Mouse (Mus musculus) hindbrain, postnatal 0 days (tissue): Measurements from ENCODE around the gene Gpc5. TPM values are rescaled to one million over a fixed set of nuclear protein-coding genes. Genes with fewer than 3 reads are reported as not detected.

Experiments
- ATAC-seq: fragments of 200-750 bp; cut with Nextera tagmentation; 2 replicates; pipeline ENCODE4 v1.8.0; 2017; ENCODE audit warnings: mild to moderate bottlenecking, moderate TSS enrichment, moderate library complexity
- DNase-seq: peaks from one replicate; pipeline ENCODE4 v3.0.0-alpha.2; 2015; ENCODE audit warnings: low spot score
- H3K27ac ChIP-seq: fragments of 300-500 bp; sonication (generic); 2 replicates; pipeline ENCODE4 v1.5.1; 2014; ENCODE audit warnings: mild to moderate bottlenecking
- H3K27me3 ChIP-seq: fragments of 300-500 bp; sonication (generic); 2 replicates; pipeline ENCODE4 v1.6.1; 2014; ENCODE audit warnings: low read length, mixed read lengths; ENCODE audit not compliant: insufficient read depth
- H3K36me3 ChIP-seq: fragments of 300-500 bp; sonication (generic); 2 replicates; pipeline ENCODE4 v1.6.1; 2014; ENCODE audit warnings: low read length, mixed read lengths; ENCODE audit not compliant: insufficient read depth
- H3K4me1 ChIP-seq: fragments of 300-500 bp; sonication (generic); 2 replicates; pipeline ENCODE4 v1.6.1; 2014; ENCODE audit warnings: antibody characterized with exemption, low read length, mixed read lengths; ENCODE audit not compliant: insufficient read depth
- H3K4me2 ChIP-seq: fragments of 300-500 bp; sonication (generic); 2 replicates; pipeline ENCODE4 v1.6.1; 2014; ENCODE audit warnings: low read depth, mild to moderate bottlenecking, low read length, moderate library complexity, mixed read lengths
- H3K4me3 ChIP-seq: fragments of 300-500 bp; sonication (generic); 2 replicates; pipeline ENCODE4 v1.5.1; 2014; ENCODE audit warnings: low read length
- H3K9ac ChIP-seq: fragments of 300-500 bp; sonication (generic); replicated peaks from 2 replicates; pipeline ENCODE4 v1.6.1; 2014; ENCODE audit warnings: mild to moderate bottlenecking, low read length, moderate library complexity, mixed read lengths
- H3K9me3 ChIP-seq: fragments of 300-500 bp; sonication (generic); 2 replicates; pipeline ENCODE4 v1.6.1; 2016; ENCODE audit warnings: low read length, mixed read lengths
- CTCF ChIP-seq: IDR thresholded peaks from 2 replicates; pipeline ENCODE4 v1.5.1; 2016; ENCODE audit warnings: antibody characterized with exemption, control low read depth, low read depth
- WGBS: fragments of 180-500 bp; shearing (Covaris S2); extraction: QIAGEN DNeasy Blood & Tissue Kit; methylation state at CpG from one replicate; pipeline ENCODE4 v1.1.7; 2014; 5-methylcytosine and 5-hydroxymethylcytosine counted together
- polyA plus RNA-seq: library from polyadenylated mRNA; unstranded; fragments of >200 nt; fragmentation: Nextera tagmentation; extraction: Ambion mirVana; gene quantifications from 2 replicates; pipeline ENCODE4 v1.2.1, GENCODE M21; 2015
- total RNA-seq: library from RNA; depleted of rRNA; stranded (reverse); fragments of >200 nt; gene quantifications from 2 replicates; pipeline ENCODE4 v1.2.3, GENCODE M21; 2014

Gene Gpc5
- total and polyA plus RNA-seq, 2 experiments from 2014 or later = 17.4 to 25.6 TPM

GRCm38 (mm10) chr14:115580466-115581255 lies 488.6 kb downstream of the Gpc5 start:
- no peak for DNase-seq
- TF ChIP-seq CTCF = no peak
- Histone ChIP-seq H3K9ac (no peak overlapping the region), H3K27me3 (no peaks in the 10 kb centered on the region), H3K4me1 (no peaks in the 10 kb centered on the region), H3K4me3 (no peak overlapping the region), H3K27ac (no peak overlapping the region), H3K9me3 (no peaks in the 10 kb centered on the region), H3K4me2 (no peak overlapping the region), H3K36me3 (no peaks in the 10 kb centered on the region)
- no peak for ATAC-seq
- 83% methylated on average over 3 of the region's 3 CpGs for WGBS

DNA sequence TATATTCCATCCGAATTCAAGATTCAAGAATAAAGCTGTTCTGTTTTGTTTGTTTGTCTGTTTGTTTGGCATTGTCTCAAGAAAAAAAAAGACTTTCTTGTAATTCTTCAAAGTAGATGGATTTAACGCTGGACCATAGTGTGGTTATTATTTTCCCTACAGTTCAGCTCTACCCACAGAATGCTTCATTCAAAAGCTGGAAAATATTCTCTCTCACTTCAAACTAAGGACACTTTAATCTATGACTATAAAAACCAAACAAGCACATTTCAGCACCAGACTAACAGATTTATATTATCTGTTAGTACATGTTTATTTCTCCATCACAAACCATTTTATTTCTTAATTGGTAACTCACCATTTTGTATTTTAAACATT lies 489.2 kb downstream of the Gpc5 start:
- Histone ChIP-seq H3K9me3 (no peaks in the 10 kb centered on the region), H3K9ac (no peak overlapping the region)
- 82% methylated on average over 2 of the region's 2 CpGs for WGBS

GRCm38 (mm10) chr14:115600259-115601029 lies 508.4 kb downstream of the Gpc5 start:
- ATAC-seq (peak; percentile 67; the same call in 1 of the 2 replicates), DNase-seq (peak; percentile 72)
- WGBS = 70% methylated on average over 8 of the region's 8 CpGs

More for the DNA sequence above, 489.2 kb downstream of the Gpc5 start:
- DNase-seq = no peak
- no peaks in the 10 kb centered on the region for H3K27me3 ChIP-seq
- no peak overlapping the region for H3K27ac ChIP-seq
- no peaks in the 10 kb centered on the region for H3K36me3 ChIP-seq
- no peak overlapping the region for H3K4me2 ChIP-seq
- H3K4me3 ChIP-seq = no peak overlapping the region
- no peak for ATAC-seq
- H3K4me1 ChIP-seq = no peaks in the 10 kb centered on the region
- TF ChIP-seq CTCF = no peak

GRCm38 (mm10) chr14:115614154-115614553 lies 522.1 kb downstream of the Gpc5 start:
- no peak overlapping the region for H3K9ac ChIP-seq
- no peak for DNase-seq
- no peak overlapping the region for H3K4me3 ChIP-seq
- no peaks in the 10 kb centered on the region for H3K36me3 ChIP-seq
- no peak overlapping the region for H3K27ac ChIP-seq
- no peaks in the 10 kb centered on the region for H3K9me3 ChIP-seq
- 75% methylated on average over 4 of the region's 4 CpGs for WGBS
- H3K4me2 ChIP-seq = no peak overlapping the region
- H3K27me3 ChIP-seq = no peaks in the 10 kb centered on the region
- TF ChIP-seq CTCF = no peak
- H3K4me1 ChIP-seq = no peaks in the 10 kb centered on the region
- no peak for ATAC-seq

More at GRCm38 (mm10) chr14:115600259-115601029, 508.4 kb downstream of the Gpc5 start:
- H3K4me2 ChIP-seq = no peak overlapping the region
- TF ChIP-seq CTCF = peak; percentile 71
- H3K9ac ChIP-seq = no peak overlapping the region
- no peak overlapping the region for H3K4me3 ChIP-seq
- H3K27me3 ChIP-seq = no peaks in the 10 kb centered on the region
- H3K9me3 ChIP-seq = no peaks in the 10 kb centered on the region
- H3K27ac ChIP-seq = no peak overlapping the region
- no peaks in the 10 kb centered on the region for H3K4me1 ChIP-seq
- H3K36me3 ChIP-seq = no peaks in the 10 kb centered on the region

DNA sequence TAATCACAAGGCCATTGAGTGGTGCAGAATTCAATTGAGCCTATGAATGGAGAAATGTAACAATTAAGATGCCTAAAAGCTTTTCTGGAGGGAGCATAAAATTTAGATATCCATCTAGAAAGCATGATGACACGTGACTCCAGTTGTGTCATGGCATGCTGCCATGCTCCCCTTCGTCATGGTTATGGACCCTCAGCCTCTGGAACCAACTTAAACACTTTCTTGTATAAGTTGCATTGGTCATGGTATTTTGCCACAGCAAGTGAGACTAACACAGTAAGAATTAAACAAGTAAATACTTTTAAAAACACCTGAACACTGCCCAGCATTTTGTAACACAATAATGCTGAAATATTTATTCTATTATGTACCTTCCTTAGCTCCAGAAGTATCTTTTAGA lies 524.3 kb downstream of the Gpc5 start:
- Histone ChIP-seq H3K9ac (no peak overlapping the region), H3K9me3 (no peaks in the 10 kb centered on the region), H3K4me1 (no peaks in the 10 kb centered on the region), H3K27ac (no peak overlapping the region), H3K27me3 (no peaks in the 10 kb centered on the region), H3K4me3 (no peak overlapping the region), H3K4me2 (no peak overlapping the region), H3K36me3 (no peaks in the 10 kb centered on the region)
- ATAC-seq (no peak), DNase-seq (peak; percentile 13)
- TF ChIP-seq CTCF = no peak
- 20% methylated on average over 2 of the region's 2 CpGs for WGBS

GRCm38 (mm10) chr14:115616846-115617245 lies 524.8 kb downstream of the Gpc5 start:
- Histone ChIP-seq H3K4me3 (no peak overlapping the region), H3K4me2 (no peak overlapping the region), H3K36me3 (no peaks in the 10 kb centered on the region), H3K27me3 (no peaks in the 10 kb centered on the region), H3K27ac (no peak overlapping the region), H3K9ac (no peak overlapping the region), H3K4me1 (no peaks in the 10 kb centered on the region), H3K9me3 (no peaks in the 10 kb centered on the region)
- DNase-seq (peak; percentile 77), ATAC-seq (peak; percentile 97)
- WGBS = 15% methylated on average over 7 of the region's 7 CpGs
- no peak for TF ChIP-seq CTCF
